Mouse (Mus musculus) C2C12 (cell line): ENCODE results near the gene Gm10800. TPM values are rescaled to one million over a fixed set of nuclear protein-coding genes. Genes with fewer than 3 reads are reported as not detected.
"Not testable (repeated sequence)": the region's sequence is repeated elsewhere in the genome, so short reads cannot be mapped to it uniquely, and the experiment has no call there.

Experiments used
- H3K27me3 ChIP-seq: one replicate; pipeline ENCODE4 v1.6.1; 2011; ENCODE audit not compliant: control insufficient read depth, insufficient read depth, insufficient read length
- H3K36me3 ChIP-seq: one replicate; pipeline ENCODE4 v1.6.1; 2011; ENCODE audit not compliant: control insufficient read depth, insufficient read depth
- H3K4me3 ChIP-seq: one replicate; pipeline ENCODE4 v1.5.1; 2011; ENCODE audit warnings: mild to moderate bottlenecking, control low read depth; ENCODE audit not compliant: poor library complexity, insufficient read depth, severe bottlenecking
- H3K79me2 ChIP-seq: one replicate; pipeline ENCODE4 v1.6.1; 2011; ENCODE audit not compliant: control insufficient read depth, insufficient read depth
- H3K79me3 ChIP-seq: one replicate; pipeline ENCODE4 v1.6.1; 2011; ENCODE audit warnings: low read depth, control low read depth
- H3ac ChIP-seq: one replicate; pipeline ENCODE3; 2011; ENCODE audit warnings: low read depth; ENCODE audit not compliant: control insufficient read depth, insufficient read length
- CEBPB ChIP-seq: IDR thresholded peaks from one replicate; pipeline ENCODE4 v1.6.1; 2011; ENCODE audit warnings: low read depth, mild to moderate bottlenecking, control low read depth, moderate library complexity
- CTCF ChIP-seq: IDR thresholded peaks from one replicate; pipeline ENCODE4 v1.5.1; 2011; ENCODE audit not compliant: control insufficient read depth, insufficient read depth, insufficient read length
- FOSL1 ChIP-seq: IDR thresholded peaks from one replicate; pipeline ENCODE4 v1.8.0; 2011; ENCODE audit warnings: mild to moderate bottlenecking, low read length; ENCODE audit not compliant: poor library complexity, insufficient read depth, severe bottlenecking
- MAX ChIP-seq: IDR thresholded peaks from one replicate; pipeline ENCODE4 v1.6.1; 2011; ENCODE audit warnings: mild to moderate bottlenecking, control low read depth
- MYOD1 ChIP-seq: IDR thresholded peaks from one replicate; pipeline ENCODE4 v1.6.1; 2011; ENCODE audit warnings: low read depth; ENCODE audit not compliant: control insufficient read depth, insufficient read length
- MYOG ChIP-seq: IDR thresholded peaks from one replicate; pipeline ENCODE4 v1.6.1; 2011; ENCODE audit not compliant: control insufficient read depth, insufficient read length; ENCODE audit errors: extremely low read depth
- USF1 ChIP-seq: IDR thresholded peaks from one replicate; pipeline ENCODE4 v1.6.1; 2011; ENCODE audit warnings: low read depth, mild to moderate bottlenecking, control low read depth, moderate library complexity
- long read RNA-seq, 2 experiments: library from polyadenylated mRNA; unstranded; transcript quantifications; one replicate each; pipeline ENCODE4 v2.0.0; 2019 to 2020
- polyA plus RNA-seq: library from polyadenylated mRNA; unstranded; fragments of >200 nt; fragmentation: generic; extraction: Trizol; gene quantifications from one replicate; pipeline ENCODE4 v1.2.1, GENCODE M21; 2012; ENCODE audit warnings: missing spikeins

Gene Gm10800
- polyA plus RNA-seq: 0.19 TPM
- long read RNA-seq, experiment 1, partial matches to known transcripts: 0 of 1 reads
- long read RNA-seq, experiment 1, other reads (novel, unspliced or antisense): 1 of 1 reads
- long read RNA-seq, experiment 2: 0 reads

DNA sequence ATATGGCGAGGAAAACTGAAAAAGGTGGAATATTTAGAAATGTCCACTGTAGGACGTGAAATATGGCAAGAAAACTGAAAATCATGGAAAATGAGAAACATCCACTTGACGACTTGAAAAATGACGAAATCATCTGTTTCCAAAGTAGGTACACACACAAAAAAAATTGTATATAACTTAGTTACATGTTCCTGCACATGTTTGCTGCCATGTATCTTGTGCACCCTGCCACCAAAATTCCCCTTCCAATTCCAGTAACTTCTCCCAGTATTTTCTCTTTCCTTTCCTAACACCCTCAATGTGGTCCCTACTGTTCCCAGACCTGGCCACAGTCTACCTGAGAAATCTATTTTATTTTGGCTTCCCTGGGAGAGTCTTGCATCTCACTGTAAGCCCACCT lies at the start of gene Gm10800:
Gene Gm10800, minus strand, starts transcription at position 101 of the 400 bp plus-strand sequence.
- H3K79me2 ChIP-seq, H3K27me3 ChIP-seq, H3K4me3 ChIP-seq, H3ac ChIP-seq, H3K79me3 ChIP-seq, H3K36me3 ChIP-seq: not testable (repeated sequence)

DNA sequence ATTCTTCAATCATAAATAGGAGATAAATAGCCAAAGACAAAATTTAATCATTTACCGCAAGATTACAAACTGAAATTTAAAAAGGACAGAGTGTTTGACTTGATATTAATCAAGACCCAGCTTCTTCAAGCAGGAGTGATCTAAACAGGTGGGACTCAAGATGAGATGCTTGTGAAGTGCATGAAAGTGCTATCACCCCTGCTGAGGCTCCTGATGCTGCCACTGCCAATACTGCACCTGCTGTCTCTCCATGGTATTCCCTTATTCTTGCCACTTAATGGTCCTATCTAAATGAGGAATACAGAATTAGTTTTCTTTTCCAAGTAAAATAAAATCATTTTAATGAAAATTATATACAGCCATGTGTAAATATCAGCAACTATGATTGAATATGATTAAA lies 30.4 kb upstream of the Gm10800 start:
- no peak overlapping the region for H3K4me3 ChIP-seq
- H3K79me3 ChIP-seq: no peaks in the 10 kb centered on the region
- no peaks in the 10 kb centered on the region for H3K27me3 ChIP-seq
- TF ChIP-seq FOSL1 (no peak), MYOD1 (no peak), MYOG (no peak), CEBPB (no peak), CTCF (no peak), USF1 (no peak), MAX (no peak)
- H3ac ChIP-seq: no peak overlapping the region
- H3K79me2 ChIP-seq: no peaks in the 10 kb centered on the region
- no peaks in the 10 kb centered on the region for H3K36me3 ChIP-seq

- H3K27me3 ChIP-seq, H3K79me2 ChIP-seq, H3K79me3 ChIP-seq, H3K4me3 ChIP-seq, H3ac ChIP-seq, H3K36me3 ChIP-seq: not testable (repeated sequence)
These were observed 5.2 kb downstream of the Gm10800 start, which contains the start of gene Gm10801 for GRCm38 (mm10) chr2:98661937-98662336. TSS of gene Gm10801 (plus strand) at chr2:98662237.

Other genes starting within 250 kb of the Gm10800 start
- gene Gm10801, start 5.1 kb downstream of the Gm10800 start, polyA plus RNA-seq: 0.26 TPM